Mouse (Mus musculus): ENCODE measurements around the gene Zbtb44. TPM values are rescaled to one million over a fixed set of nuclear protein-coding genes. Genes with fewer than 3 reads are reported as not detected.

The Zbtb44 gene
- polyA plus RNA-seq, 1 experiment, result 4.0 TPM

DNA sequence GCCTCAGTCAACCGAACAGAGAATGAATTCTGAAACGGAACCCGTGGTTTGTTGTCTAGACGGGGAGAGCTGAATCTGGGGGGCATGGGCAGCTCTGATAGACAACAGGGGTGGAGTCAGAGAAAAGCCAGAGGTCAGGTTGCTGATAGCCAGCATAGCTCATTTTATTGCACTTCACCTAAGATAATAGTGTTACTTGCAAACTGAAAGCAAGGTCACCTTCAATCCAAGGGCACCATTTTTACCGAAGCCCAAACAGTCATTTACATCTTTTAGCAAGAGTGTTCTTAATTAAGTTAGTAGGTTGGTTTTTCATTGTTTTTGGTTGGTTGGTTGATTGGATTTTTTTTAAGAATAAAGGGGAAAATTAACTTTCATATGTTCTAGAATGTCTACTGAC, 89.0 kb downstream of the Zbtb44 start:
- Histone ChIP-seq H3K36me3 (ENCODE audit: control insufficient read depth, insufficient read depth) (no peaks in the 10 kb centered on the region), H3K4me3 (no peak overlapping the region), H3ac (ENCODE audit: control insufficient read depth, insufficient read length) (no peak overlapping the region), H3K4me2 (ENCODE audit: low read depth) (no peak overlapping the region), H3K27me3 (ENCODE audit: control insufficient read depth, insufficient read depth, insufficient read length) (no peaks in the 10 kb centered on the region), H3K79me2 (ENCODE audit: control insufficient read depth, insufficient read depth) (no peaks in the 10 kb centered on the region)
- TF ChIP-seq E2F4 (IDR thresholded peaks at IDR 0.05; ENCODE audit: insufficient read depth) (no peak), MAX (IDR thresholded peaks at IDR 0.05; ENCODE audit: low read depth) (no peak), POLR2AphosphoS2 (IDR thresholded peaks at IDR 0.05; ENCODE audit: insufficient read length, low read depth) (no peak), MYOD1 (IDR thresholded peaks at IDR 0.05; ENCODE audit: control insufficient read depth in 1 of 3, insufficient read length in 2 of 3, low read depth in 2 of 3) (no peak), MYOG (IDR thresholded peaks at IDR 0.05; ENCODE audit: control insufficient read depth in 1 of 3, insufficient read depth in 1 of 3, insufficient read length in 2 of 3, low read depth in 2 of 3) (no peak), CEBPB (IDR thresholded peaks at IDR 0.05; ENCODE audit: insufficient read depth, poor library complexity, severe bottlenecking) (no peak), SRF (IDR thresholded peaks at IDR 0.05; ENCODE audit: control insufficient read depth, insufficient read length, low read depth) (no peak), REST (IDR thresholded peaks at IDR 0.05; ENCODE audit: insufficient read depth, insufficient read length) (no peak), USF1 (IDR thresholded peaks at IDR 0.05; ENCODE audit: low read depth) (no peak), TCF3 (IDR thresholded peaks at IDR 0.05; ENCODE audit: insufficient read length, low read depth) (no peak)

DNA sequence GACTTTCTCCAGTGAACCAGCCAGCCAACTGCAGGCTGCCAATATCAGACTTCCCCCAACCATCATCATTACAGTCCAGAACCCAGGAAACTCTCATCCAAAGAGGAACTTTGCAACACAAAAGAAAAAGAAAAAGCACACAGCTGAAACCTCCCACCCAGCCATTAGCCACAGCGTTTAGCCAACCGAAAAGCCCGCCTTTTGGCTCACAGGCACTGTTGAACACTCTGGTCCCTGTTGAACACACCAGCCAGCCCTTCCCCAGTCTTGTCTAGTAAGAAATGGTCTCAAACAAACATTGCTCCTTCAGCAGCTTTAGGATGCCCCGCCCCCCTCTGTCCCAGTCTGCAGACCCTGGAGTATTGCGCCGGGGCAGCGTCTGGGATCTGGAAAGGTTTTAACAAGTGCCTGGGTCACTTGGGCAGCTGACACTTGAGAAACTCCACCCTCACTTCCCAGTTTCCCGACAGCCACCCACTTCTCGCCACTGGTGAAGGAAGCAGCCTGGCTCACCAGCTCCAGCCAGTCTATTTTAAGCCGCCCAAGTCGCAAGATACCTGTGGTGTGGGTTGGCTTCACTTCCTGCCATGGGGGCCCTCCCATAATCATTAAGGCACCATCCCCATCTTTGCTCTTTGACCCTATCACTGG, 89.6 kb downstream of the Zbtb44 start:
- H3ac ChIP-seq (ENCODE audit: control insufficient read depth, insufficient read length), result no peak overlapping the region
- TF ChIP-seq POLR2A (IDR thresholded peaks at IDR 0.05; ENCODE audit: insufficient read length, low read depth), result no peak
- H3K79me2 ChIP-seq (ENCODE audit: control insufficient read depth, insufficient read depth), result no peaks in the 10 kb centered on the region
- no peak overlapping the region for H3K4me2 ChIP-seq (ENCODE audit: low read depth)
- H3K4me3 ChIP-seq, result no peak overlapping the region
- no peaks in the 10 kb centered on the region for H3K27me3 ChIP-seq (ENCODE audit: control insufficient read depth, insufficient read depth, insufficient read length)
- no peaks in the 10 kb centered on the region for H3K36me3 ChIP-seq (ENCODE audit: control insufficient read depth, insufficient read depth)

DNA sequence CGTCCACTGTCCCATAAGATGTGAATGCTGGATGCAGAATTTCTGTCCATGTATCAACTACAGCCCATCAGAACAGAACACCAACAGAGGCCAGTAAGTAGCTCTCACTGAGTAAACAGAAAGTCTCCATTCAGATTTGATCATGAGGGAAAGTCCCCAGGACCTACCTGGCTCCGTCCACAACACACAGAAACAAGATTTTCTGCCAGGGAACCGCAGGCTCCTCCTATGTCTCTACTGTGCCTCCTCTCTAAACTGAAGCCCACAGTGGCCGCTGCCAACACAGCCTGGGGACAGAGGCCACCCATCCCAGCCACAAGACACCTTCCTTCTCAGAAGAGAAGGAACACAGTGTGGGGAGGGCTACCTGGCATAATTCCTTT, 90.1 kb downstream of the Zbtb44 start:
- no peaks in the 10 kb centered on the region for H3K36me3 ChIP-seq (ENCODE audit: control insufficient read depth, insufficient read depth)
- H3ac ChIP-seq (ENCODE audit: control insufficient read depth, insufficient read length), result no peak overlapping the region
- H3K79me2 ChIP-seq (ENCODE audit: control insufficient read depth, insufficient read depth), result no peaks in the 10 kb centered on the region
- no peak overlapping the region for H3K4me3 ChIP-seq
- no peak overlapping the region for H3K4me2 ChIP-seq (ENCODE audit: low read depth)
- H3K27me3 ChIP-seq (ENCODE audit: control insufficient read depth, insufficient read depth, insufficient read length), result no peaks in the 10 kb centered on the region
- no peak for TF ChIP-seq TCF12 (IDR thresholded peaks at IDR 0.05; ENCODE audit: insufficient read depth, poor library complexity, severe bottlenecking)
- TF ChIP-seq MYOD1 (IDR thresholded peaks at IDR 0.05; ENCODE audit: control insufficient read depth in 1 of 3, insufficient read length in 2 of 3, low read depth in 2 of 3), result no peak
- no peak for TF ChIP-seq POLR2A (IDR thresholded peaks at IDR 0.05; ENCODE audit: insufficient read length, low read depth)
- TF ChIP-seq TCF3 (IDR thresholded peaks at IDR 0.05; ENCODE audit: insufficient read length, low read depth), result no peak
- TF ChIP-seq SRF (IDR thresholded peaks at IDR 0.05; ENCODE audit: control insufficient read depth, insufficient read length, low read depth), result no peak
- TF ChIP-seq REST (IDR thresholded peaks at IDR 0.05; ENCODE audit: insufficient read depth, insufficient read length), result no peak
- TF ChIP-seq E2F4 (IDR thresholded peaks at IDR 0.05; ENCODE audit: insufficient read depth), result no peak
- TF ChIP-seq MAX (IDR thresholded peaks at IDR 0.05; ENCODE audit: low read depth), result no peak
- TF ChIP-seq POLR2AphosphoS2 (IDR thresholded peaks at IDR 0.05; ENCODE audit: insufficient read length, low read depth), result no peak
- no peak for TF ChIP-seq MYOG (IDR thresholded peaks at IDR 0.05; ENCODE audit: control insufficient read depth in 1 of 3, insufficient read depth in 1 of 3, insufficient read length in 2 of 3, low read depth in 2 of 3)
- no peak for TF ChIP-seq CEBPB (IDR thresholded peaks at IDR 0.05; ENCODE audit: insufficient read depth, poor library complexity, severe bottlenecking)
- TF ChIP-seq USF1 (IDR thresholded peaks at IDR 0.05; ENCODE audit: low read depth), result no peak

DNA sequence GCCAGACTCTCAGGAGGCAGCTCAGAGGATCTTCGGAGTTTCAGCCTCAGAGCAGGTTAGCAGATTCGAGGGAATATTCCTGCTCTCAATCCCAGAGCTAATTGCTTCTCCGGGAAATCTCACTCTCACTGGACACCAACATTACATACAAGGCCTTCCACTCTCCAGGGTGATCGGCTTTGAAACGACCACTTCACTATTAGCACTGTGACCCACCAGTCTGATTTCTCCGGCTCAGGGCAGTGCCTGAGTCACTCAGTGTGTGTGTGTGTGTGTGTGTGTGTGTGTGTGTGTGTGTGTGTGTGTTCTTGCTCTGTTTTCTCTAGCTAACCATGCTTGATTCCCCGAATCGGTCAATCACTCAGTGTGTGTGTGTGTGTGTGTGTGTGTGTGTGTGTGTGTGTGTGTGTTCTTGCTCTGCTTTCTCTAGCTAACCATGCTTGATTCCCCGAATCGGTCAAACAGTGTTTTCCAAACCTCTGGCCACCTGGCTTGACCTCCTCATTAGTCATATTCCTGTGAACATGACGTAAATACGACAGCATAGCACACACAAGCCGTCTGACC, 92.1 kb downstream of the Zbtb44 start:
- Histone ChIP-seq H3K4me2 (ENCODE audit: low read depth) (no peak overlapping the region), H3ac (ENCODE audit: control insufficient read depth, insufficient read length) (no peak overlapping the region), H3K27me3 (ENCODE audit: control insufficient read depth, insufficient read depth, insufficient read length) (no peaks in the 10 kb centered on the region), H3K36me3 (ENCODE audit: control insufficient read depth, insufficient read depth) (no peaks in the 10 kb centered on the region), H3K4me3 (no peak overlapping the region), H3K79me2 (ENCODE audit: control insufficient read depth, insufficient read depth) (no peaks in the 10 kb centered on the region)
- TF ChIP-seq E2F4 (IDR thresholded peaks at IDR 0.05; ENCODE audit: insufficient read depth) (no peak), POLR2A (IDR thresholded peaks at IDR 0.05; ENCODE audit: insufficient read length, low read depth) (no peak), SRF (IDR thresholded peaks at IDR 0.05; ENCODE audit: control insufficient read depth, insufficient read length, low read depth) (no peak), USF1 (IDR thresholded peaks at IDR 0.05; ENCODE audit: low read depth) (no peak), TCF3 (IDR thresholded peaks at IDR 0.05; ENCODE audit: insufficient read length, low read depth) (no peak), MYOG (IDR thresholded peaks at IDR 0.05; ENCODE audit: control insufficient read depth in 1 of 3, insufficient read depth in 1 of 3, insufficient read length in 2 of 3, low read depth in 2 of 3) (no peak), CEBPB (IDR thresholded peaks at IDR 0.05; ENCODE audit: insufficient read depth, poor library complexity, severe bottlenecking) (no peak), MYOD1 (IDR thresholded peaks at IDR 0.05; ENCODE audit: control insufficient read depth in 1 of 3, insufficient read length in 2 of 3, low read depth in 2 of 3) (no peak), MAX (IDR thresholded peaks at IDR 0.05; ENCODE audit: low read depth) (no peak), REST (IDR thresholded peaks at IDR 0.05; ENCODE audit: insufficient read depth, insufficient read length) (no peak), TCF12 (IDR thresholded peaks at IDR 0.05; ENCODE audit: insufficient read depth, poor library complexity, severe bottlenecking) (no peak)

Other genes with a start within 250 kb of the Zbtb44 start
- not detected for gene Adamts15, start 108.2 kb upstream of the Zbtb44 start, polyA plus RNA-seq (2012; fragmentation: generic; extraction: Trizol)
- not detected for gene Adamts8, start 88.1 kb upstream of the Zbtb44 start, polyA plus RNA-seq (2012; fragmentation: generic; extraction: Trizol)
- gene St14, start 101.2 kb downstream of the Zbtb44 start, polyA plus RNA-seq (2012; fragmentation: generic; extraction: Trizol), result 0.02 TPM
- 65.7 TPM for gene Aplp2, start 181.2 kb downstream of the Zbtb44 start, polyA plus RNA-seq (2012; fragmentation: generic; extraction: Trizol)
- gene Prdm10, start 249.9 kb downstream of the Zbtb44 start, polyA plus RNA-seq (2012; fragmentation: generic; extraction: Trizol), result 1.9 TPM